Mouse (Mus musculus) MEL (cell line): ENCODE measurements at regions not wholly inside any gene's neighbourhood (a gene's known extent, or its start where the extent isn't known, plus 50 kb on each side); places are given as distances from the start of the nearest gene placed in this dataset.

Experiments used
- DNase-seq: peaks from one replicate; pipeline ENCODE4 v3.0.0; 2011; ENCODE audit warnings: low read depth, low spot score
- H3K27ac ChIP-seq: 2 replicates; pipeline ENCODE4 v1.5.1; 2012; ENCODE audit warnings: low read depth, mild to moderate bottlenecking, control low read depth, low read length, moderate library complexity; ENCODE audit not compliant: control insufficient read depth
- H3K27me3 ChIP-seq, 2 experiments: fragments of 150-350 bp in 1 of 2; sonication (generic) in 1 of 2; 2 replicates each; pipeline ENCODE4 v1.6.1; 2012; ENCODE audit warnings: low read length in 2 of 2, mild to moderate bottlenecking in 2 of 2, improper control_type of control experiment in 1 of 2, moderate library complexity in 1 of 2; ENCODE audit not compliant: insufficient read depth in 2 of 2, control insufficient read depth in 1 of 2
- H3K36me3 ChIP-seq, 2 experiments: 2 replicates each; pipeline ENCODE4 v1.6.1; 2012 to 2014; ENCODE audit warnings: low read length in 2 of 2, improper control_type of control experiment in 1 of 2, inconsistent platforms in 1 of 2, mild to moderate bottlenecking in 1 of 2; ENCODE audit not compliant: insufficient read depth in 2 of 2, control insufficient read depth in 1 of 2
- H3K4me1 ChIP-seq, 2 experiments: fragments of 150-350 bp in 1 of 2; sonication (generic) in 1 of 2; 2 replicates each; pipeline ENCODE4 v1.6.1; 2012; ENCODE audit warnings: low read length in 2 of 2, improper control_type of control experiment in 1 of 2, mild to moderate bottlenecking in 1 of 2; ENCODE audit not compliant: insufficient read depth in 2 of 2, control insufficient read depth in 1 of 2
- H3K4me3 ChIP-seq, 2 experiments: fragments of 150-350 bp in 1 of 2; sonication (generic) in 1 of 2; 2 replicates each; pipeline ENCODE4 v1.5.1; 2012; ENCODE audit warnings: low read depth in 2 of 2, low read length in 2 of 2, mild to moderate bottlenecking in 2 of 2, moderate library complexity in 2 of 2, control low read depth in 1 of 2, improper control_type of control experiment in 1 of 2; ENCODE audit not compliant: control insufficient read depth in 1 of 2, insufficient read depth in 1 of 2
- H3K79me2 ChIP-seq: 2 replicates; pipeline ENCODE4 v1.6.1; 2012; ENCODE audit warnings: mild to moderate bottlenecking, low read length, moderate library complexity; ENCODE audit not compliant: control insufficient read depth, poor library complexity, insufficient read depth
- H3K9ac ChIP-seq: 2 replicates; pipeline ENCODE4 v1.6.1; 2012; ENCODE audit warnings: low read depth, mild to moderate bottlenecking, control low read depth, low read length, moderate library complexity; ENCODE audit not compliant: control insufficient read depth, poor library complexity, severe bottlenecking
- H3K9me3 ChIP-seq: fragments of 150-350 bp; sonication (generic); replicated peaks from 2 replicates; pipeline ENCODE4 v1.6.1; 2012; ENCODE audit warnings: mild to moderate bottlenecking, low read length, improper control_type of control experiment, moderate library complexity; ENCODE audit not compliant: insufficient read depth
- CHD1 ChIP-seq: IDR thresholded peaks from 2 replicates; pipeline ENCODE4 v1.6.1; 2012; ENCODE audit warnings: low read depth, mild to moderate bottlenecking, inconsistent platforms, low read length, improper control_type of control experiment
- ELF1 ChIP-seq: IDR thresholded peaks from 2 replicates; pipeline ENCODE4 v1.6.1; 2014; ENCODE audit warnings: low read depth, mild to moderate bottlenecking, inconsistent platforms, low read length, improper control_type of control experiment, moderate library complexity
- EP300 ChIP-seq, 2 experiments: IDR thresholded peaks; 2 replicates each; pipeline ENCODE4 v1.6.1; 2011; ENCODE audit warnings: improper control_type of control experiment in 2 of 2, low read length in 2 of 2, low read depth in 1 of 2, mild to moderate bottlenecking in 1 of 2
- ETS1 ChIP-seq: IDR thresholded peaks from 2 replicates; pipeline ENCODE4 v1.6.1; 2012; ENCODE audit warnings: low read depth, mild to moderate bottlenecking, inconsistent platforms, low read length, improper control_type of control experiment, moderate library complexity
- GATA1 ChIP-seq: IDR thresholded peaks from 2 replicates; pipeline ENCODE4 v1.6.1; 2011; ENCODE audit warnings: low read depth, low read length, improper control_type of control experiment
- MAFK ChIP-seq: IDR thresholded peaks from 2 replicates; pipeline ENCODE4 v1.6.1; 2011; ENCODE audit warnings: low read depth, mild to moderate bottlenecking, low read length, improper control_type of control experiment, borderline replicate concordance
- MXI1 ChIP-seq: IDR thresholded peaks from 2 replicates; pipeline ENCODE4 v1.6.1; 2011; ENCODE audit warnings: mild to moderate bottlenecking, low read depth, low read length, improper control_type of control experiment
- MYB ChIP-seq: IDR thresholded peaks from 2 replicates; pipeline ENCODE4 v1.6.1; 2011; ENCODE audit warnings: mild to moderate bottlenecking, low read depth, low read length, improper control_type of control experiment
- MYC ChIP-seq: IDR thresholded peaks from 2 replicates; pipeline ENCODE4 v1.6.1; 2011; ENCODE audit warnings: low read depth, mild to moderate bottlenecking, low read length, improper control_type of control experiment, moderate library complexity
- NRF1 ChIP-seq: IDR thresholded peaks from 2 replicates; pipeline ENCODE4 v1.6.1; 2014; ENCODE audit warnings: low read depth, mild to moderate bottlenecking, inconsistent platforms, low read length, improper control_type of control experiment, moderate library complexity; ENCODE audit not compliant: poor library complexity, insufficient read depth, severe bottlenecking
- POLR2AphosphoS5 ChIP-seq: IDR thresholded peaks from 2 replicates; pipeline ENCODE4 v1.6.1; 2012; ENCODE audit warnings: low read depth, borderline replicate concordance, mild to moderate bottlenecking, inconsistent platforms, low read length, moderate library complexity, mixed read lengths
- RCOR1 ChIP-seq: IDR thresholded peaks from 2 replicates; pipeline ENCODE4 v1.6.1; 2012; ENCODE audit warnings: low read depth, mild to moderate bottlenecking, inconsistent platforms, low read length, improper control_type of control experiment
- SIN3A ChIP-seq: IDR thresholded peaks from 2 replicates; pipeline ENCODE4 v1.6.1; 2012; ENCODE audit warnings: low read length, improper control_type of control experiment, inconsistent platforms
- TCF12 ChIP-seq: IDR thresholded peaks from 2 replicates; pipeline ENCODE4 v1.6.1; 2014; ENCODE audit warnings: low read depth, mild to moderate bottlenecking, inconsistent platforms, low read length, improper control_type of control experiment, moderate library complexity
- UBTF ChIP-seq: IDR thresholded peaks from 2 replicates; pipeline ENCODE4 v1.6.1; 2012; ENCODE audit warnings: low read depth, mild to moderate bottlenecking, inconsistent platforms, low read length, improper control_type of control experiment, moderate library complexity, borderline replicate concordance; ENCODE audit not compliant: insufficient read depth
- USF2 ChIP-seq, 2 experiments: IDR thresholded peaks; 2 replicates each; pipeline ENCODE4 v1.6.1; 2011 to 2012; ENCODE audit warnings: improper control_type of control experiment in 2 of 2, low read length in 2 of 2, borderline replicate concordance in 1 of 2, inconsistent platforms in 1 of 2, low read depth in 1 of 2, mild to moderate bottlenecking in 1 of 2; ENCODE audit not compliant: insufficient read depth in 1 of 2
- ZC3H11A ChIP-seq: IDR thresholded peaks from 2 replicates; pipeline ENCODE4 v1.6.1; 2012; ENCODE audit warnings: low read depth, mild to moderate bottlenecking, inconsistent platforms, low read length, improper control_type of control experiment
- ZKSCAN1 ChIP-seq: IDR thresholded peaks from 2 replicates; pipeline ENCODE4 v1.6.1; 2012; ENCODE audit warnings: low read depth, mild to moderate bottlenecking, inconsistent platforms, low read length, improper control_type of control experiment, moderate library complexity
- ZNF384 ChIP-seq: IDR thresholded peaks from 2 replicates; pipeline ENCODE4 v1.6.1; 2012; ENCODE audit warnings: low read depth, mild to moderate bottlenecking, inconsistent platforms, low read length, improper control_type of control experiment

GRCm38 (mm10) chr12:65497602-65498001 lies 272.3 kb downstream of the Wdr20rt start:
- no peaks in the 10 kb centered on the region for H3K9me3 ChIP-seq
- H3K79me2 ChIP-seq, result no peaks in the 10 kb centered on the region
- H3K27me3 ChIP-seq, result no peaks in the 10 kb centered on the region
- TF ChIP-seq ETS1 (0 out of 2 replicates have a peak, but pooled peaks have one; percentile 28), NRF1 (no peak), TCF12 (0 out of 2 replicates have a peak, but pooled peaks have one; percentile 12), CHD1 (no peak), ZNF384 (peak; percentile 63; the same call in 1 of the 2 replicates), SIN3A (0 out of 2 replicates have a peak, but pooled peaks have one; percentile 31), MAFK (no peak), POLR2AphosphoS5 (no peak), ELF1 (no peak), MYC (no peak), EP300 (IDR thresholded peaks at IDR 0.05; ENCODE audit: low read depth in 1 of 2, low read length in 2 of 2) (peak; percentile 5 to 54; a peak in 1 of 4 replicates), MXI1 (no peak), ZC3H11A (no peak), ZKSCAN1 (no peak), UBTF (no peak), GATA1 (peak; percentile 49; the same call in 1 of the 2 replicates), RCOR1 (peak; percentile 84), MYB (no peak)
- peak overlapping the region; percentile 84 for H3K27ac ChIP-seq
- H3K36me3 ChIP-seq, result peaks cover 0 to 47% of the 10 kb centered on the region in 2 experiments; a peak in 2 of 4 replicates
- peaks cover 6 to 22% of the 10 kb centered on the region in 2 experiments for H3K4me1 ChIP-seq
- peak overlapping the region; percentile 50 for H3K9ac ChIP-seq
- peak; percentile 30 for DNase-seq
- no peak overlapping the region for H3K4me3 ChIP-seq

- Histone ChIP-seq H3K9me3 (no peaks in the 10 kb centered on the region), H3K9ac (no peak overlapping the region), H3K27ac (no peak overlapping the region), H3K79me2 (no peaks in the 10 kb centered on the region), H3K36me3 (peaks cover 0 to 19% of the 10 kb centered on the region in 2 experiments; a peak in 2 of 4 replicates), H3K27me3 (no peaks in the 10 kb centered on the region), H3K4me1 (peaks cover 3 to 6% of the 10 kb centered on the region in 2 experiments), H3K4me3 (no peak overlapping the region)
- no peak for DNase-seq
- TF ChIP-seq USF2 (IDR thresholded peaks at IDR 0.05; ENCODE audit: borderline replicate concordance in 1 of 2, insufficient read depth in 1 of 2, low read depth in 1 of 2, low read length in 2 of 2) (no peak), ZNF384 (peak; percentile 54)
Measured at GRCm38 (mm10) chr12:65501459-65501858, 276.1 kb downstream of the Wdr20rt start.
